Mouse (Mus musculus) kidney, adult 8-10 months (tissue): ENCODE measurements around the gene Tcf23.

Experiments
- DNase-seq, 2 experiments: peaks; one replicate each; pipeline ENCODE4 v3.0.0; 2022

Gene Tcf23

GRCm38 (mm10) chr5:30950451-30950850 is 18.0 kb upstream of the Tcf23 start:
- no peak for DNase-seq

- DNase-seq, result no peak
Measured at GRCm38 (mm10) chr5:30950922-30951321, 17.5 kb upstream of the Tcf23 start.

- no peak for DNase-seq
Measured at GRCm38 (mm10) chr5:30951706-30952105, 16.8 kb upstream of the Tcf23 start.

GRCm38 (mm10) chr5:30952551-30952950 is 15.9 kb upstream of the Tcf23 start:
- DNase-seq, result no peak

GRCm38 (mm10) chr5:30954065-30954464 is 14.4 kb upstream of the Tcf23 start:
- no peak for DNase-seq

GRCm38 (mm10) chr5:30954556-30954955 is 13.9 kb upstream of the Tcf23 start:
- no peak for DNase-seq

- DNase-seq, result no peak
Measured at GRCm38 (mm10) chr5:30955751-30956150, 12.7 kb upstream of the Tcf23 start.

GRCm38 (mm10) chr5:30957891-30958290 is 10.6 kb upstream of the Tcf23 start:
- no peak for DNase-seq

- peak in 1 of 2 experiments; percentile 65 for DNase-seq
Measured at GRCm38 (mm10) chr5:30959198-30959854, 9.1 kb upstream of the Tcf23 start.

GRCm38 (mm10) chr5:30959966-30960501 is 8.4 kb upstream of the Tcf23 start, which contains the start of gene Preb:
Gene Preb, minus strand, starts transcription at chr5:30960361.
- peak; percentile 98 for DNase-seq

GRCm38 (mm10) chr5:30960814-30961213 is 7.6 kb upstream of the Tcf23 start:
- no peak for DNase-seq

- DNase-seq, result no peak
Measured at GRCm38 (mm10) chr5:30961545-30962505, 6.6 kb upstream of the Tcf23 start.

GRCm38 (mm10) chr5:30963916-30964315 is 4.5 kb upstream of the Tcf23 start:
- no peak for DNase-seq

GRCm38 (mm10) chr5:30966189-30966588 is 2.3 kb upstream of the Tcf23 start:
- no peak for DNase-seq

GRCm38 (mm10) chr5:30969440-30969839 is 978 bp downstream of the Tcf23 start:
- no peak for DNase-seq

- no peak for DNase-seq
Measured at GRCm38 (mm10) chr5:30974870-30975656, 6.6 kb downstream of the Tcf23 start.

GRCm38 (mm10) chr5:30982357-30982756 is 13.9 kb downstream of the Tcf23 start:
- DNase-seq, result no peak

- no peak for DNase-seq
Measured at GRCm38 (mm10) chr5:30992980-30993676, 24.7 kb downstream of the Tcf23 start.

- DNase-seq, result no peak
Measured at GRCm38 (mm10) chr5:30994074-30994473, 25.6 kb downstream of the Tcf23 start.

GRCm38 (mm10) chr5:30994910-30995635 is 26.6 kb downstream of the Tcf23 start:
- no peak for DNase-seq

GRCm38 (mm10) chr5:30998306-30998705 is 29.8 kb downstream of the Tcf23 start:
- peak; percentile 28 to 56 for DNase-seq
